Mouse (Mus musculus): ENCODE data around the gene Slc9a5.

The Slc9a5 gene

GRCm38 (mm10) chr8:105348450-105349095 lies at the start of gene Slc9a5:
Gene Slc9a5 (plus strand): TSS chr8:105348843.
- DNase-seq = peak; percentile 48

GRCm38 (mm10) chr8:105299962-105300361 lies 48.7 kb upstream of the Slc9a5 start:
- no peak for DNase-seq

- no peak for DNase-seq
These were observed 45.2 kb upstream of the Slc9a5 start for GRCm38 (mm10) chr8:105303396-105303795.

- no peak for DNase-seq
These were observed 44.8 kb upstream of the Slc9a5 start for GRCm38 (mm10) chr8:105303874-105304273.

- DNase-seq = no peak
These were observed 44.1 kb upstream of the Slc9a5 start for GRCm38 (mm10) chr8:105304325-105305210.

GRCm38 (mm10) chr8:105305211-105306145 lies 43.2 kb upstream of the Slc9a5 start, which contains the start of gene Elmo3:
Gene Elmo3 (plus strand): TSS chr8:105305601.
- peak; percentile 45 for DNase-seq

GRCm38 (mm10) chr8:105306146-105306691 lies 42.4 kb upstream of the Slc9a5 start:
- DNase-seq = no peak

GRCm38 (mm10) chr8:105307670-105308069 lies 41.0 kb upstream of the Slc9a5 start:
- no peak for DNase-seq

- DNase-seq = no peak
These were observed 40.2 kb upstream of the Slc9a5 start for GRCm38 (mm10) chr8:105308428-105308827.

GRCm38 (mm10) chr8:105309142-105309847 lies 39.3 kb upstream of the Slc9a5 start:
- no peak for DNase-seq

GRCm38 (mm10) chr8:105310118-105310517 lies 38.5 kb upstream of the Slc9a5 start:
- DNase-seq = no peak

- no peak for DNase-seq
These were observed 36.9 kb upstream of the Slc9a5 start for GRCm38 (mm10) chr8:105311718-105312117.

- DNase-seq = no peak
These were observed 35.7 kb upstream of the Slc9a5 start for GRCm38 (mm10) chr8:105312891-105313481.

GRCm38 (mm10) chr8:105313622-105314402 lies 34.8 kb upstream of the Slc9a5 start:
- DNase-seq = no peak

- DNase-seq = no peak
These were observed 33.4 kb upstream of the Slc9a5 start for GRCm38 (mm10) chr8:105315073-105315769.

- no peak for DNase-seq
These were observed 30.7 kb upstream of the Slc9a5 start for GRCm38 (mm10) chr8:105317941-105318340.

GRCm38 (mm10) chr8:105318662-105319190 lies 29.9 kb upstream of the Slc9a5 start:
- DNase-seq = no peak

GRCm38 (mm10) chr8:105323183-105323582 lies 25.5 kb upstream of the Slc9a5 start:
- DNase-seq = no peak

- DNase-seq = no peak
These were observed 23.0 kb upstream of the Slc9a5 start for GRCm38 (mm10) chr8:105325641-105326093.
